Mouse (Mus musculus) heart, postnatal 25 days (tissue): ENCODE data around the gene Pccb. TPM values are rescaled to one million over a fixed set of nuclear protein-coding genes. Genes with fewer than 3 reads are reported as not detected.

ENCODE experiments used
- DNase-seq: peaks from one replicate; pipeline ENCODE4 v3.0.0; 2022; ENCODE audit warnings: low spot score
- intact Hi-C: fragments of 180-260 bp; cut with DNase I; formaldehyde crosslinking; loops from one replicate; pipeline ENCODE4 v1.15.1; 2025
- total RNA-seq, 2 experiments: library from RNA; stranded (reverse); gene quantifications; 2 replicates each; pipeline ENCODE4 v1.2.3; 2021

Pccb gene
- total RNA-seq, 2 experiments from 2014 or later = 99.6 to 104 TPM

DNA sequence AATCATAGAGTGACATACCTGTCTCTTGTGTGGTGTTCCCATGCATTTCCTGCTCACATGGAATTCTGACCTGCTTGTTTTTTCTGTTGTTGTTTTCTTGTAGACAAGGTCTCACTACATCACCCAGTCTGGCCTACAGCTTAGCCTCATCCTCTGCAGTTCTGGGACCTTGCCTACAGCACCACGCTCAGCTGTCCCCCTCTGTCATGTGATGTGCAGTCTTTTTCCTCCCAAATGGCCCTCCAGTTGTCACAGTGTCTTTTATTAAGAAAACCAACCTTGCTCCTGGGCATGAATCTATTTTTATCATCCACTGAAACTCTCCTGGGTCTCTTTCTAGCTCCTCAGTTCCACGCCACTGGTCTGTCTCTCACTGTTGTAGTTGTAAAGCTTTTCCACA lies 42.5 kb downstream of the Pccb start:
- intact Hi-C loops = no loop called here
- DNase-seq = no peak

DNA sequence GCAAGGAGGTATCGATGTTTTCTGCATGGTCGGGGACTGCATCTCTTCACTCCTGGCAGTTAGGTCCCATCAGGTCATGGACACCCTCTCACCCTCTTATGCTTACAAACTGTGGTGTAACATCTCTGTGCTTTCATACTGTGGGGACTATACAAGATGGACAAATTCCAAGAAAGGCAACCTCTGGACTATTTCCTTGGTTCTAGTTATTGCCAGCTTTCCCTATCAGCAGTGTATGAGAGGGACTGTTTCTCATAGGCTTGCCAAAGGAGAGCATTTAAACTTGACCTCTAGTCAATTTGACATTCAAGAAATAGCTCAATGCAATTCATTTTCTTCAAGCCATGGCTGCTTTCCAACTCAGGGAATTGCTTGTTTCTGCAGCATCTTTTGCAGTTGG lies 43.4 kb downstream of the Pccb start:
- no peak for DNase-seq
- intact Hi-C loops = no loop called here

DNA sequence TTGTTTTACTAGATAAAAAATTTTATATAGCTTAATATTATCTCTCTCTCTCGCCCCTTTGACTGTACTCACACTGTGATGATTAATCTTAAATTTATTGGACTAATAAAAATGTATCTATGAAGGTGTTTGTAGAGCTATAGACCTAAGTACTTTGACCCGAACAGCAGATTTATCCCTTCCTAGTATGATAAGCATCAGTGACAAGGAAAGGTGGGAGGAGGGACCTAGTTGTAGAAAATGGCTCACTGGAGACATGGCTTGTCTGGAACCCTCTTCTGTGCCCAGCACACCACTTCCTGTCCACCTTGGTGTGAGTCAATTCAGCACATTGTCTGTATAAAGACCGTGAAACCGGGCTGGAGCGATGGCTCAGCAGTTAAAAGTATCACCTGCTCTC lies 44.1 kb downstream of the Pccb start:
- intact Hi-C loops = no loop called here
- no peak for DNase-seq

DNA sequence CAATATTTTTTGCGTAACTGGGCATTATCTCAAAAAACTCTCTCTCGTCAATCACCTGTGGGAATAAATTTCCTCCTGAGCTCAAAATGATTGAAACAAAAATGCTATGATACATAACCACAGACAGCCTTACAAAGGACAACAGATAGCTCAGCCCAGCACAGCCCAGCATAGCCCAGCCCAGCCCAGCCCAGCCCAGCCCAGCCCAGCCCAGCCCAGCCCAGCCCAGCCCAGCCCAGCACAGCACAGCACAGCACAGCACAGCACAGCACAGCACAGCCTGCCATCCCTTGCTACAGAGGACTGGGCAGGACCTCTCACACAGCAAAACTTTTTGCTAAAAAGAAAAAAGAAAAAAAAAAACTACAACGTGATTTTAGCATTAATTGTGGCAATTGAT lies 46.8 kb downstream of the Pccb start:
- DNase-seq = no peak
- intact Hi-C loops = no loop called here

DNA sequence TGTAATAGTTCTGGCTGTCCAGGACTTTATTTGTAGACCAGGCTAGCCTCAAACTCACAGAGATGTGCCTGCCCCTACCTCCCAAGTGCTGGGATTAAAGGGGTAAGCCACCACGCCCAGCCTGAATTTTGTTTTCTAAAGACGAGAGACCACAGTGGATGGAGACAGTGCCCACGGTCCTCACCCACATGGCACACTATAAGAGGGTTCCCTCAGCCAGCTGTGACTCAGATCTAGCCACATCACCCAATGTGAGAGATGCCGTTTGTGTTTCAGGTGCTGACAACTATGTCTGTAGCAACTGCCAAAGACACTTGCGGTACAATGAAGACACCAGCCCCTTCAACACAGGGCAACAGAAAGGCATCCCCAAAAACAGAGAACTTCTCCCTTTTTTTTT lies 47.7 kb downstream of the Pccb start:
- DNase-seq = no peak
- intact Hi-C loops = no loop called here

DNA sequence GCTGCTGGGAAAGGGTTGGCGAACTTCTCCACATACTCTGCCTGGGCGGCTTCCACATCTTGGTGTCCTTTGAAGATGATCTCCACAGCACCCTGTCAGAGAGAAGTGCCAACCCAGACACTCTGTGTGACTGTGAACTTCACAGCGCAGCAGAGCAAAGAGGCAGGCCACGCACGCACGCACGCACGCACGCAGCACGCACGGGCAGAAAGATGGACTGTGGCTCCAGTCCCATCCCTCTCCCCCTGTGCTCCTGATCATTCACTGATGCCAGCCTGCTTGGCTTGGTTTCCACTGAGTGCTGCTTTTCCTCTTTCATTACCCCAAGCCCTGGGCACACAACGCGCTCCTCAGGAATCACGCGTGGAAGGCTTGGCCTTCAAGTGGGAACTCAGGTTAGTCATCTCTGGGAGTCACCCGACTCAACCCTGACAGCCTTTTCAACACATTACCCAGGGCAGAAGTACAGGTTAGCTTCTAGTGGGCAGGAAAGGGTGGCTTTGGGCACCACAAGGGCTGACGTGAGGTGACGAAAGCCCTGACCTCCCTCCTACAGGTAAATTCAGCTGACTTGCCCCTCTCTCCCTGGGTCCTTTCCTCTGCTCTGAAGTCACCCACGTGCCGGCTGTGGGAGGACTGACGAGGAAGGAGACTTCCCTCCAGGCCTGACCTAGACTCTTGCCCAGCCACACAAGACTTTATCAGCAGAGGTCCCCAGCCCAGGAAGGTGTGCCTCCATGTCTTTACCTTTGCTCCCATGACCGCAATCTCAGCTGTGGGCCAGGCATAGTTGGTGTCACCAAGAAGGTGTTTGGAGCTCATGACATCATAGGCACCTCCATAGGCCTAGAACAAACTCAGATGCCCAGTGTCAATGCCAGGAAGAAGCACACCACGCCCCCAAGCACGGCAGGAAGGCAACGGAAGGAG lies 50.1 kb downstream of the Pccb start:
- intact Hi-C loops = no loop called here
- no peak for DNase-seq

DNA sequence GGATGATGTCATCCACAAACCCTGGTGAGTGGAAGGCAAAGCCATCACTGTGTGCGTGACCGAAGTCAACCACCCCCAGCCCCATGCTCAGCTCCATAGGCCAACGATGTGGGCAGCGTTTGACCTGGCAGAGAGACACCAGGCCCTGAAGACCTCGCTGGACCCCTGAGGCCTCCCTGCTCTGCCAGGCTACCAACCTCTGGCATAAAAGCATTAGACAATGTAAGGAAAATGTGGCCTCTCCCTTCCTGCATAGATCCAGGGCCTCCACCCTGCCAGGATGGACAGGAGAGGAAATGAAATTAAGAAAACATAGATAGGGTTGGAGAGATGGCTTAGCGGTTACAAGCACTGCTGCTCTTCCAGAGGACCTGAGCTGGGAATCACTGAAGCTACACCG lies 51.9 kb downstream of the Pccb start:
- intact Hi-C loops = no loop called here
- no peak for DNase-seq

DNA sequence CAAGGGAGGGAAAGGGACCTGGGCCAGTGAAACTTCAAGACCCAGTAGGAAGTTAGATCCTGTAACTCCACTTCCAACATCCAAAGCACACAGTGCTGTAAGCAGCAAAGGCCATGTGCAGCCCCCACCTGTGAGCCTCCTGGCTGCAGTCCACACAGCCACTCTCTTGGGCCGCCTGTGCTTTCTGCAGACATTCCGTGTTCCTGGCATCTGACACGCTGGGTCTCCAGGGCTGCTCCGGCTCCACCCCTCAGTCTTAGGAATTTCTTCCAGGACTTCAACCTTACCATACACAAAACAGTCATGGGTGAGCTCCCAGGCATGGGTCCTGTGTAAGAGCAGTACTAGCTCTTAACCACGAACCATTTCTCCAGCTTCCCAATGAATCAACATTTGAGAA lies 55.4 kb downstream of the Pccb start:
- no peak for DNase-seq
- intact Hi-C loops = no loop called here

DNA sequence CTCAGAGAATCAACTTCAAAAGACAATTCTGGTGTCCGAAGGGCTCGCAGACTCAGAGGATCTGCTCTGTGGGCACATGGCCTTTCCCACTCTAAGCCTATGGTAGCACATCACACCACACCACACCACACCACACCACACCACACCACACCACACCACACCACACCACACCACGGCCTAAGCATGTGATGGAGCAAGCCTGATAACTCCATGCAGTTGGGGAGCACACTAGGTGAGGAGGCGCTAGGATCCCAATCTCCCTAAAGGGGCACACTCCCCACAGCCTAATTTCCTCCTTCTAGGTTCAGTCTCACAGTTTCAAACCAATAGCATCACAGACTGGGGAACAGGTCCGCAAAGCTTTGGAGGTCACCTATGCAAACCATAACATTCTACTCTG lies 56.0 kb downstream of the Pccb start:
- intact Hi-C loops = no loop called here
- no peak for DNase-seq

DNA sequence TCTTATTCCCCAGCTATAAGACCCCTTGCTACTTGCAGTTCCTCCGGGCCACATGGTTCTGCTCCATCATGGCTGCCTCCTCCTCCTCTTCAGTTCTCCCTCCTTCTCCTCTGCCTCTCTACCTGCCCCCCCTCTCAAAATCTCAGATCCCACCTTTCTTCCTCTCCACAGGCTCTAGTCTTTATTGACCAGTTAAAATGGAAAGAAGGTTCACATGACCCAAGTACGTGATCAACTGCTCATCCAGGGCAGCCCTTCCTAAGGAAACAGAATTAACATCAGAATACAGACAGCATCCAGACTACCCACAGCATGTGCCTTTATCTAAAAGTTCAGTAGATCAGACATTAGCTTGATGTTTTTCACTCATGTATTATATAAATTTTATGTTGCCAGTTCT lies 65.2 kb downstream of the Pccb start:
- DNase-seq = no peak

DNA sequence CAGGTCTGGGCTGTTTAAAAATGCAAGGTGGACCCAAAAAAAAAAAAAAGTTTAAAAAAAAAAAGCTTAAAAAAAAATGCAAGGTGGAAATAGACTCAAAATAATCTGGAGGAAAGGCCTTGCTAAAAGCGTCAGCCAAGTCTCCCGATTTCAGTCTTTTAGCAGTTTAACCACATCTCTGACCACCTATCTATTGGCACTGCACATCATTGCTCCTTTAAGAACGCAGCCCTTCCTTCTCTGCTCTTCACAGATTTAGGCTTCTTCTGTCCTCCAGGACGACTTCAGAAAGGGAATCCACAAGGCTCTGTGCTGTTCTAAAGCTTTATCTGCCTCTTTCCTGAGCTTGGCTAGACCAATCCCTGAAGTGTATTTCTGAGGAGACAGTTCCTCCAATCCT lies 70.6 kb downstream of the Pccb start:
- DNase-seq = no peak
- intact Hi-C loops = no loop called here

More for the DNA sequence above, 65.2 kb downstream of the Pccb start:
- intact Hi-C loops = no loop called here

DNA sequence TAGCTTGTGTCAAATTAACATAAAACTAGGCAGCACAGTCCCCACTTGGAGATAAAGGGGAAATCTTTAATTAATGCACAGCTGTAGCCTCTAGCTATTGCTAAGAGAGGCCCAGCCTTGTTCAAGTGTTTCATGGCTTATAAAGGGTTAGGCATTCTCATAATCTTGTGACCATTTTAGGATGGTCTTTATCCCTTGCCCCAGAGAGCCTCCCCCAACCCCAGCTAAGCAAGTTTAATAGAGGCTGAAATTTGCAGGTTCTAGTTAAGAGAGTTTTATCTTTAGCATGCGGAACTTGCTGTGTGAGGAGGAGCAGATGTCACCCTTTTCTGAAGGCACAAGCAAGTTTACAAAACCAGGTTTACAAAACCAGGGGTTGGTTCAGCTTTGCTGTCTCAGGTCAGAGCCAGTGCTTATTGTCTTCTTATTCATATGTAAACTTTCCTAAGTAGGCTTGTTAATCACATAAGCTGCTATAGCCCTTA lies 71.2 kb downstream of the Pccb start:
- intact Hi-C loops = no loop called here
- no peak for DNase-seq

DNA sequence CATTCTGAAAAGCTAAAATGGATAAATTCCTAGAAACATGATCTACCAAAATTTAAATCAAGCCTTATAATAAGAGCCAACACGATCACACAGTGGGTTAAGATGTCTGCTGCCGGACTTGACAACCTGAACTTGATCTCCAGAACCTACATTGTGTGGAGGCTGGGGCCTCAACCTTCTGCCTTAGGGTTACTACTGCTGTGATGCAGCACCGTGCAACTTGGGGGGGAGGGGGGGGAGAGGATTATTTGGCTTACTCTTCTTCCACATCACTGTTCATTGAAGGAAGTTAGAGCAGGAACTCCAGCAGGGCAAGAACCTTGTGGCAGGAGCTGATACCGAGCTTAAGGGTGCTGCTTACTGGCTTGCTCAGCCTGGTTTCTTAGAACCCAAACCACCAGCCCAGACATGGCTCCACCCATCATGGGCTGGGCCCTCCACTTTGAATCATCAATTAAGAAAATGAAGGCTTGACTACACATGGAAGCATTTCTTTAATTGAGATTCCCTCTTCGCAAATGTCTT lies 71.7 kb downstream of the Pccb start:
- intact Hi-C loops = no loop called here
- no peak for DNase-seq

DNA sequence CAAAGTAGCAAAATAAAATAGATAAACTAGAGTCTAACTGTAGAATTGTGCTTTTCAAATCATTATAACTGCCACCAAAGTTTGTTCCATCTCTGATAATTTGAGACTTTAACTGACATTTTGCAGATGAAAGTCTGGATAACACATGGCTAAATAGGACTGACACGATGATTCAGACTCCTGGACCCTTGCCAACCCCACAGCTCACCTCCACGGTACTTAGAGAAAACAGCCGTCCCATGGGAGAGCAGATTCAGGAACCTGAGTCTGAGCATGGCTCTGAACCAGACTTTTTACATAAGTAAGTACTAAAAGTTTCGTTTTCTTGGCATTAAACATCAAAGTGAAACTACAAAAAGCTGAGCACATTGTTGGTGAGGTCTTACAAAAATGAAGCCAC lies 83.2 kb downstream of the Pccb start:
- no peak for DNase-seq
- intact Hi-C loops = no loop called here

DNA sequence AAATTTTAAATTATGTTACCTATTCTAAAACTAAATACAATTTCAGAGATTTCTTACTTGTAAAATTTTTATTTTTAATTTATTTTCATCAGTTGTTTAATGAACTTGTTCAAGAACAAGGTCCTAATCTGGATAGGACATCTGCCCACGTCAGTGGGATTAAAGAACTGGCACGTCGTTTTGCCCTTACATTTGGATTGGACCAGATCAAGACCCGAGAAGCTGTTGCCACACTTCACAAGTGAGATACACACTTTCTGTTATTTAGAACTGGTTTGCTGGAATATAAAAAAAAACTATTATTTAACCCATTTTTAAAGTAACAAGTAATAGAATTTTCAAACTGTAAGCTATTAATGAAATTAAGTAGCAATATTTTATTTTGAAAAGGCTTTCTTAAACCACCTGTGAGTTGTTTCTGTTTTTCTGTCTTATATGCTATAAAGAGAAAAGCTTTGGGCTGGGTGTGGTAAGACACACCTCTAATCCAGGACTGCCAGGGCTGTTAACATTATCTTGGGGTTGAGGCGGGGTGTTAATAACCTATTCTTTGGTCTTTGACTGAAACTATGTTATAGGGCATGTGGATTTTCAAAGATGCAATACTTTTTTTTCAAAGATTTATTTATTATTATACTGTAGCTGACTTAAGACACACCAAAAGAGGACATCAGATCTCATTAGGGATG lies 89.9 kb downstream of the Pccb start:
- intact Hi-C loops = no loop called here
- no peak for DNase-seq

DNA sequence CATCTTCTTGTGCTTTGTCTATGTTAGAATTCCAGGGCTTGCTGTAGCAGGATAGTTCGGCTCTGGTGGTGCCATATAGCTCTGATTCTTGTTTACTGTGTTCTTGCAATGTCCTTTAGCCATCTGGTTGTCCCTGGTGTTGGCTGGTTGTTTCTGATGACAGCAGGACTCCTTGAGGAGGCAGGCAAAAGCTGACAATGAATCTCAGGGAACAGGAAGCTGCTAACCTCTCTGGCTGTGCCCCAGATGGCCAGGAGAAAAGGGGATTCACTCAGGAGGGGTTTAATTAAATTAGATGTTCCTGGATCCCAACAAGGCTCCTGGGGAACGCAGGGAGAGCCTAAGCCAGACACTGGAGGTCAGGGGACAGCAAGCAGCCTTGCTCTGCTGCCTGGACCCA lies 92.7 kb downstream of the Pccb start:
- DNase-seq = no peak
- intact Hi-C loops = no loop called here

Other genes starting within 250 kb of the Pccb start
- 10 to 100 TPM; 29.2 to 35.0 TPM for gene Msl2, start 39.2 kb upstream of the Pccb start, total RNA-seq
- 100 to 1,000 TPM; 229 to 237 TPM for gene Ppp2r3a, start 216.9 kb upstream of the Pccb start, total RNA-seq